11 mouse cellular contexts compared by ENCODE assay signal in the genomic region with DNA sequence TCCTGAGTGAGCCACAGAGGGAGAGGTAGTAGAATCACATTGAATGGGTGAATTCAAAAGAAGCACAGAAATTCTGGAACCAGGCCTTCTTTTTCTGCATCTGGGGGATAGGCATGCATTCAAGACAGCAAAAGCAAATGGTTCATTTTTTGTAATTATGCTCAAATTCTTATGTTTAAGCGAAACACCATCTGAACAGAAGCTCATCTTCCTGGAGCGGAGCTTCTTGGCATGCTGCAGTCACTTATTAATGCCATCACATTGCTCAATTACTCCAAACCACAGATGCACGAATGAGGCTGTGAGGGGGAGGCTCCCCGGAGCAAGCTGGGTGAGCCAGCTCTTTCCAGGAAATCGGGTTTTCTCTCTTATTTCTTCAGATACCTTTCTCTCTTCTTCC.
A peak's percentile ranks its signal among the peaks of the same experiment; 100 is the strongest.
DNase-seq lines count a peak whose midpoint lies in the region; ATAC-seq lines count a peak whose summit lies in the region.
"Had no signal": no experiment of that assay in that cellular context is flagged by ENCODE, and none has a peak within 500 bp of the region (broad histone marks: within the 10 kb centered on the region; RNA-seq: fewer than 3 reads in every experiment).

No protein-coding gene starts in this region.

- DNase-seq in brain, embryonic 18.5 days (ENCODE audit: low read depth, low spot score) = peak; percentile 56
- DNase-seq in layer of hippocampus, postnatal 10 days (ENCODE audit: low spot score in 2 of 2) = peak; percentile 21 to 32
- DNase-seq in right cerebral cortex, adult 18-20 months = peak; percentile 81
- no peak for DNase-seq in lung, postnatal 36 days
- DNase-seq: adrenal gland, postnatal 25 days; gastrocnemius, postnatal 14 days; kidney, postnatal 25 days; lung, postnatal 10 days had no signal

- ATAC-seq in frontal cortex, adult (ENCODE audit: low TSS enrichment) = peak; percentile 89
- ATAC-seq in megakaryocyte, adult 5-6 weeks (ENCODE audit: poor library complexity, severe bottlenecking) = no peak
- no peak for ATAC-seq in erythroblast, adult 5-6 weeks (replicated peaks; ENCODE audit: low FRiP score, poor library complexity, severe bottlenecking)
